Mouse (Mus musculus): ENCODE data around the gene Ppp1r27. TPM values are rescaled to one million over a fixed set of nuclear protein-coding genes. Genes with fewer than 3 reads are reported as not detected.

The Ppp1r27 gene
- polyA plus RNA-seq, 1 experiment from 2014 or later: 0.47 TPM

DNA sequence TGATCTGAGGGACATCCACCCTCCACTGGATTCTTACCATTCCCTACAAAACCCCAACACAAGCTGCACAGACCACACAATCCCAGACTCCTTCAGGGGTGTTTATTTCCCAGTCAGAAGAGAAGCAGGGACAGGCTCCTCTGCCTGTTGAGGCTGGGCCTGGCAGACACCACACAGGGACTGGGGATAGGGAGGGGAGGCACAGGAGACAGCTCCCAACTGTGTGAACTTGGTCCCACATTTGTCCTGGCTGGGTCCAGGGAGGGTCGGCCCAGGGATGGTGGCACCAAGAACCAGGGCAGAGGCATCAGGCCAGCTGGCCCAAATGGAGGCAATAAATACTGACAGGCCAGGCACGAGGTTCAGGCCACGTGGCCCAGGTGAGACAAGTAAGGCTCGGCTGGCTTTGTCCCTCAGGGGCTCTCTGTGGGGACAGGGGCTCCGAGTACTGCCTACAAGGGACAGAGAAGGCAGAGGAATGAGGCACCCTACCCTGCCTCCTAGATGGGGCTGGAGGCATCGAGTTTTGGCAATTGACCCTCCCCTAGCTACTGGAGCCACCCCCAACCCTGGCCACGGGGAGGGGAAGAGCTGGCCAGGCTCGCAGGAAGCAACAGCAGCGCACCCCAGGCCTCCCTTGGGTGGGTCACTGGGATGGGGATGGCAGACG is 27.2 kb upstream of the Ppp1r27 start:
- H3K4me3 ChIP-seq (ENCODE audit: low read depth, low read length): no peak overlapping the region
- no peak for ATAC-seq (ENCODE audit: insufficient number of reproducible peaks, low FRiP score, low TSS enrichment, low read depth)
- no peaks in the 10 kb centered on the region for H3K9me3 ChIP-seq (ENCODE audit: control insufficient read depth, low read length)
- H3K27me3 ChIP-seq (ENCODE audit: control insufficient read depth, insufficient read depth, low read length): no peaks in the 10 kb centered on the region
- H3K36me3 ChIP-seq (ENCODE audit: control insufficient read depth, insufficient read depth, low read length): peaks cover 26% of the 10 kb centered on the region
- peaks cover 12% of the 10 kb centered on the region for H3K4me1 ChIP-seq (ENCODE audit: control insufficient read depth, insufficient read depth, low read length)
- DNase-seq (ENCODE audit: low spot score): no peak
- no peak overlapping the region for H3K4me2 ChIP-seq (ENCODE audit: low read depth, severe bottlenecking)
- WGBS: 81% methylated on average over 10 of the region's 10 CpGs
- no peak overlapping the region for H3K27ac ChIP-seq (replicated peaks; ENCODE audit: low read depth, low read length)
- no peak overlapping the region for H3K9ac ChIP-seq (ENCODE audit: low read length)

DNA sequence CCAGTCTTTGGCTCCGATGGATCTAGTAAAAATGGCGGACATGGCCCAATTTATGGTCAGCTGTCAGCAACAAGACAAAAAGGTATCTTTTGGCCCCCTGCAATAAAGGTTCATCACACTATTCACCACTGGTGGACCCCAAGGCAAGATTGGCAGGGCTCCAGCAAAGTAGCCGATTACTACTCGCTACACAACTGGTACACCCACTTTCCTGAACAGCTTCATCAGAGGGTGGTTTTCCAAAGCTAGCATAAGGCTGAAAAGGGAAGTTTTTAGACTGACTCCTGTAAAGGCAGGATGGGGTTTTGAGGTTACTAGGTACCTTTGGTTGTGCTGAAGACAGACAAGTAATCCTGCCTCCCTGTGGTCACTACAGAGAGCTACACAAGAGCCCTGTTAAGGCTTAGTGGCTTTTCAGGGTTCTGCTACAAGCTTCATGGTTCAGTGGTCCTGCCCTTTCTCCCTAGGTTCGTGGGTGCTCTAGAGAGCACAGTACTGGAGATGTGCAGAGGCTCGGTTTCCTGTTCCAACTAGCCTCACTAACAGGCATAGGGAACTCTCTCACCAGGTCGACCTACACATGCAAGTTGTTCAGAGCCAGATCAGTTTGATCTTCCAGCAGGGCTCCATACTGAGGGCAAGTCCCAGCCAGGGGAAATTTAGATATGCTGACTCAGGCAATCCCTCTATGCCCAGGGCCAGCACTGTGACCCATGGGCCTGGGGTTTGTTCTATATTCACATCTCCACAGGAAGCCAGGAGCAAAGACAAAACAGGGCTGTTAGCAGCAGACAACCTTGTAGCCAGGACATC is 26.5 kb upstream of the Ppp1r27 start:
- DNase-seq (ENCODE audit: low spot score): no peak
- Histone ChIP-seq H3K27ac (replicated peaks; ENCODE audit: low read depth, low read length) (no peak overlapping the region), H3K9me3 (ENCODE audit: control insufficient read depth, low read length) (no peaks in the 10 kb centered on the region), H3K9ac (ENCODE audit: low read length) (no peak overlapping the region), H3K36me3 (ENCODE audit: control insufficient read depth, insufficient read depth, low read length) (peaks cover 26% of the 10 kb centered on the region), H3K4me2 (ENCODE audit: low read depth, severe bottlenecking) (no peak overlapping the region), H3K27me3 (ENCODE audit: control insufficient read depth, insufficient read depth, low read length) (no peaks in the 10 kb centered on the region), H3K4me1 (ENCODE audit: control insufficient read depth, insufficient read depth, low read length) (peaks cover 12% of the 10 kb centered on the region), H3K4me3 (ENCODE audit: low read depth, low read length) (no peak overlapping the region)
- no peak for ATAC-seq (ENCODE audit: insufficient number of reproducible peaks, low FRiP score, low TSS enrichment, low read depth)
- WGBS: 84% methylated on average over 7 of the region's 7 CpGs

DNA sequence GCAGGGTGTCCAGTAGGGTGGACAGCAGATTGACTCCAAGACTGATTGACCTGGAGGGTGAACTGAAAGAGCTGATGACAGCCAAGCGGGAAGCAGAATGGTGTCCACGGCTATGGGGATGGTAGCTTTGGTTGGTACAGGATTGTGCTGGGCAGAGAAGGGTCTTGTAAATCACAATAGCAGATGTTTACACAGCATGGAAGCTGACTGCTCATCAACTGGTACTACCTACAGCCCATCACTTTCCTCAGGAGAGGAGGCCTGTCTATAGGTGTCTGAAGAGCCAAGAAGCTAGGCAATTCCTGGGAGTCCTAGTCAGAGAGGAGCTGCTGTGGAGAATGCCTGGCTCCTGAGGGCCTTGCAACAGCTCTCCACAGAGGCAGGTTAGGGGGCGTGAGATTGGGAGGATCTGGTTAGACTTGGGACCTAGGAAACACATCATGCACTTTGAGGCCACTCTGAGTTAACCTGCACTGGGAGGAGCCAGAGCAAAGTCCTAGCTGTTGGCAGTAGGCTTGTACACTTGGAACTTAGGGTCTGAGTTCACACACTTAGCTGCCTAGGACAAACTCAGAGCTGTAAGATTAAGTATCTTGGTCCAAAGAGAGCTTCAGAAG is 25.5 kb upstream of the Ppp1r27 start:
- peaks cover 12% of the 10 kb centered on the region for H3K4me1 ChIP-seq (ENCODE audit: control insufficient read depth, insufficient read depth, low read length)
- WGBS: 87% methylated on average over 3 of the region's 3 CpGs
- no peak overlapping the region for H3K4me2 ChIP-seq (ENCODE audit: low read depth, severe bottlenecking)
- peaks cover 26% of the 10 kb centered on the region for H3K36me3 ChIP-seq (ENCODE audit: control insufficient read depth, insufficient read depth, low read length)
- H3K9me3 ChIP-seq (ENCODE audit: control insufficient read depth, low read length): no peaks in the 10 kb centered on the region
- no peaks in the 10 kb centered on the region for H3K27me3 ChIP-seq (ENCODE audit: control insufficient read depth, insufficient read depth, low read length)
- no peak overlapping the region for H3K4me3 ChIP-seq (ENCODE audit: low read depth, low read length)
- ATAC-seq (ENCODE audit: insufficient number of reproducible peaks, low FRiP score, low TSS enrichment, low read depth) (no peak), DNase-seq (ENCODE audit: low spot score) (no peak)
- no peak overlapping the region for H3K27ac ChIP-seq (replicated peaks; ENCODE audit: low read depth, low read length)
- no peak overlapping the region for H3K9ac ChIP-seq (ENCODE audit: low read length)

DNA sequence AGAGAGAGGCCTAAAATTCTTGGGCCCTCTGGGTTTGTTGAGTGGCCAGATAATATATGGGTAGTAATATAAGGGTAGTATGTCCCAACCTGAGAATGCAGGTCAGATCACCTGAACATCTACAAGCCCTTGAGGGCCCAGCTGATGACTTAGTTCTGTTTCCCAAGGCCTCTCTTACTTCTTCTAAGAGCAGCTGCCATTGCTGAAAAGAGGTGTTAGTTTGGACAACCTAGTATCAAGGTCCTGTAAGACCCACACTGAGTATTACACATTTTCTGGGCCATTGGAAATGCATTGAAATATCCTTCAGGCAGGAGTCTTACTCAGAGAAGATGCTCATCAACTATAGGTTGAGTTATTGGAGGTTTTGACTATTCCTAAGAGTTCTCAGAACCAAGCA is 25.0 kb upstream of the Ppp1r27 start:
- H3K9ac ChIP-seq (ENCODE audit: low read length): no peak overlapping the region
- peaks cover 16% of the 10 kb centered on the region for H3K4me1 ChIP-seq (ENCODE audit: control insufficient read depth, insufficient read depth, low read length)
- no peak for DNase-seq (ENCODE audit: low spot score)
- no peaks in the 10 kb centered on the region for H3K27me3 ChIP-seq (ENCODE audit: control insufficient read depth, insufficient read depth, low read length)
- no peaks in the 10 kb centered on the region for H3K9me3 ChIP-seq (ENCODE audit: control insufficient read depth, low read length)
- no peak for ATAC-seq (ENCODE audit: insufficient number of reproducible peaks, low FRiP score, low TSS enrichment, low read depth)
- H3K4me2 ChIP-seq (ENCODE audit: low read depth, severe bottlenecking): no peak overlapping the region
- H3K4me3 ChIP-seq (ENCODE audit: low read depth, low read length): no peak overlapping the region
- H3K36me3 ChIP-seq (ENCODE audit: control insufficient read depth, insufficient read depth, low read length): peaks cover 31% of the 10 kb centered on the region
- H3K27ac ChIP-seq (replicated peaks; ENCODE audit: low read depth, low read length): no peak overlapping the region

DNA sequence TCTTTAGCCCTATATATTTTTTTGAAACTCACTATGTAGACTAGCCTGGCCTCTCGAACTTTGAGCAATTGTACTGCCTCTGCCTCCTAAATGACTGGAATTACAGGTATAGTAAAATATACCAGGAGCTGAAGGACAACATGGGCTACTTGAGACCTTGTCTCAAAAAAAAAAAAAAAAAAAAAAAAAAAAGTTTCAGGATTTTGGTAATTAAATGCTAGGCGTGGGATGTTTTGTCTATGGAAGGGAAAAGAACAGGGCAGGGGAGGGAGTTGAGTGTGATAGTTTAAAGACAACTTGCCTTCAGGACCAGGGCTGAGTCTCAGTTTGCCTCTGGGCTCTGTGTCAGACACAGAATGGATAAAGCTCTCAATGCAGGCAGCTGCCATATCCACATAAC is 24.1 kb upstream of the Ppp1r27 start:
- Histone ChIP-seq H3K9me3 (ENCODE audit: control insufficient read depth, low read length) (no peaks in the 10 kb centered on the region), H3K9ac (ENCODE audit: low read length) (no peak overlapping the region), H3K27ac (replicated peaks; ENCODE audit: low read depth, low read length) (no peak overlapping the region), H3K4me2 (ENCODE audit: low read depth, severe bottlenecking) (no peak overlapping the region), H3K4me1 (ENCODE audit: control insufficient read depth, insufficient read depth, low read length) (peaks cover 13% of the 10 kb centered on the region), H3K27me3 (ENCODE audit: control insufficient read depth, insufficient read depth, low read length) (no peaks in the 10 kb centered on the region), H3K4me3 (ENCODE audit: low read depth, low read length) (no peak overlapping the region), H3K36me3 (ENCODE audit: control insufficient read depth, insufficient read depth, low read length) (peaks cover 39% of the 10 kb centered on the region)
- ATAC-seq (ENCODE audit: insufficient number of reproducible peaks, low FRiP score, low TSS enrichment, low read depth) (no peak), DNase-seq (ENCODE audit: low spot score) (no peak)
- 90% methylated on average over 2 of the region's 2 CpGs for WGBS

DNA sequence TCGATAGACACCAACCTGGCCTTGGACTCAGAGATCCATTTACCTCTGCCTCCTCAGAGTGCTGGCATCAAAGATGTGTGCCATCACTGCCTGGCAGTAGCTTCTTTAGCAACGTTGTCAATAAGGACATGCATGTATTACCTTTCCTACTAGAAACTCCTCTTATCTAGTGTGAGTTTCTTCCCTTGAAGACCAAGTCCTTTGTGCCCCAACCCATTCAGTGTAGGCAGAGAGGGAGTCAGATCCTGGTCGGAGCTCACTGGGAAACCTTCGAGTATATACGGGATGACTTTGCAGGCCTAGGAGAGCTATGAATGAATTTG is 23.3 kb upstream of the Ppp1r27 start:
- 45% methylated on average over 5 of the region's 5 CpGs for WGBS
- H3K27me3 ChIP-seq (ENCODE audit: control insufficient read depth, insufficient read depth, low read length): no peaks in the 10 kb centered on the region
- H3K9ac ChIP-seq (ENCODE audit: low read length): peak overlapping the region; percentile 5; the same call in 1 of the 2 replicates
- DNase-seq (ENCODE audit: low spot score) (no peak), ATAC-seq (ENCODE audit: insufficient number of reproducible peaks, low FRiP score, low TSS enrichment, low read depth) (no peak)
- H3K27ac ChIP-seq (replicated peaks; ENCODE audit: low read depth, low read length): no peak overlapping the region
- peak overlapping the region; percentile 68 for H3K4me2 ChIP-seq (ENCODE audit: low read depth, severe bottlenecking)
- peak overlapping the region; percentile 97 for H3K4me3 ChIP-seq (ENCODE audit: low read depth, low read length)
- H3K36me3 ChIP-seq (ENCODE audit: control insufficient read depth, insufficient read depth, low read length): peaks cover 40% of the 10 kb centered on the region
- H3K9me3 ChIP-seq (ENCODE audit: control insufficient read depth, low read length): no peaks in the 10 kb centered on the region
- H3K4me1 ChIP-seq (ENCODE audit: control insufficient read depth, insufficient read depth, low read length): 0 out of 2 replicates have a peak, but pooled peaks cover 6% of the 10 kb centered on the region

DNA sequence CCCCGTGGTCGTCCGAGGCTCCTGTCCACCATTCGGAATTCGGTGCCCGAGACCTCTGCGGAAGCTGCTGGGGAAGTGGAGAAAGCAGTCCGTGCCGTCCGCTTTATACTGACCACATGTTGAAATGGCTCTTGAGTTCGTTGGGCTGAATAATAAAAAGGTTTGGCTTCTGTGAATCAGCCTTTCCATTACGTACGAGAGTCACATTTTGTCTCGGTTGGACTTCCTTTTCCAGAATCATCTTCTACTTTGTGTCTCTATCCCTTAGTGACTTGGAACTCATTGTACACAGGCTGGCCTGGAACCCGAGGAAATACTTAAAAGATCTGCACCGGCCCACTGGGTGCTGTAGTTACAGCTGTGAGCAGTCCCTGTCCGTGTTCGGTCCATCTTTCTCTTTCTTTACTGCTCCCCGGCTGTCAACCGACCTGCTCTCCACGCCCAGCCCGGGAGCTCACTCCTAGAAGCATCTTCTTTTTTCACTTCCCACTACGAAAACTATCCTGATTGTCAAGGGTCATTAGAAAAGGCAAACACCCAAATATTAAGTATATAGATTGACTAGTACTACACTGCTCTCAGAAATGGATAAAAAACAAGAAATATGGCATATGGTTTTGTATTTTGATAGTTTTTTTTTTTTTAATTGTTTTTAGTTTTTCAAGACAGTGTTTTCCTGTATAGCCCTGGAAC is 22.8 kb upstream of the Ppp1r27 start:
- H3K27me3 ChIP-seq (ENCODE audit: control insufficient read depth, insufficient read depth, low read length): no peaks in the 10 kb centered on the region
- peak overlapping the region; percentile 85 for H3K27ac ChIP-seq (replicated peaks; ENCODE audit: low read depth, low read length)
- 1% methylated on average over 23 of the region's 23 CpGs for WGBS
- no peaks in the 10 kb centered on the region for H3K9me3 ChIP-seq (ENCODE audit: control insufficient read depth, low read length)
- DNase-seq (ENCODE audit: low spot score) (no peak), ATAC-seq (ENCODE audit: insufficient number of reproducible peaks, low FRiP score, low TSS enrichment, low read depth) (no peak; the same call in 1 of the 2 replicates)
- H3K4me3 ChIP-seq (ENCODE audit: low read depth, low read length): peak overlapping the region; percentile 97
- peak overlapping the region; percentile 68 for H3K4me2 ChIP-seq (ENCODE audit: low read depth, severe bottlenecking)
- peaks cover 35% of the 10 kb centered on the region for H3K36me3 ChIP-seq (ENCODE audit: control insufficient read depth, insufficient read depth, low read length)
- peak overlapping the region; percentile 94 for H3K9ac ChIP-seq (ENCODE audit: low read length)
- 0 out of 2 replicates have a peak, but pooled peaks cover 4% of the 10 kb centered on the region for H3K4me1 ChIP-seq (ENCODE audit: control insufficient read depth, insufficient read depth, low read length)

Data from limb, embryonic 11.5 days (tissue).